Comparison of ENCODE assay signal across 8 mouse cellular contexts in genomic region chr7:80294062-80294763, GRCm38 (mm10). TPM values are rescaled to one million over a fixed set of nuclear protein-coding genes. Genes with fewer than 3 reads are reported as not detected.
DNase-seq lines count a peak whose midpoint lies in the region; ATAC-seq and TF ChIP-seq lines count a peak whose summit lies in the region.

TSS of gene Prc1 (plus strand) at chr7:80294450.

- H3K9me3 ChIP-seq in hindbrain, postnatal 0 days (ENCODE audit: low read length): no peaks in the 10 kb centered on the region

- H3K4me1 ChIP-seq in hindbrain, postnatal 0 days (ENCODE audit: insufficient read depth, low read length): no peaks in the 10 kb centered on the region

- intact Hi-C loops in gastrocnemius, adult 2 months (cut with DNase I): no loop called here
- intact Hi-C loops in left cerebral cortex, adult 2 months (cut with DNase I): no loop called here

- H3K27me3 ChIP-seq in hindbrain, postnatal 0 days (ENCODE audit: insufficient read depth, low read length): no peaks in the 10 kb centered on the region

- peak within 1 kb of the TSS; percentile 58 for H3K9ac ChIP-seq in hindbrain, postnatal 0 days (replicated peaks; ENCODE audit: low read length)

- peak within 1 kb of the TSS; percentile 86 for H3K4me3 ChIP-seq in gastrocnemius, adult 2 months
- peak within 1 kb of the TSS; percentile 73 for H3K4me3 ChIP-seq in hindbrain, postnatal 0 days (ENCODE audit: low read length)
- peak within 1 kb of the TSS; percentile 65 for H3K4me3 ChIP-seq in left cerebral cortex, adult 2 months

- peak within 1 kb of the TSS; percentile 85 for H3K27ac ChIP-seq in gastrocnemius, adult 2 months
- peak within 1 kb of the TSS; percentile 66; the same call in 1 of the 2 replicates for H3K27ac ChIP-seq in hindbrain, postnatal 0 days
- peak within 1 kb of the TSS; percentile 34; the same call in 1 of the 2 replicates for H3K27ac ChIP-seq in left cerebral cortex, adult 2 months

- peaks cover 7% of the 10 kb centered on the region; the same call in 1 of the 2 replicates for H3K36me3 ChIP-seq in hindbrain, postnatal 0 days (ENCODE audit: insufficient read depth, low read length)

- peak; percentile 99 for DNase-seq in ZHBTc4 (ENCODE audit: low read depth, low spot score)
- peak; percentile 98 for DNase-seq in gastrocnemius, adult 2 months
- DNase-seq in hindbrain, postnatal 0 days (ENCODE audit: low spot score): peak; percentile 98
- peak; percentile 98 to 99 for DNase-seq in left cerebral cortex, adult 2 months (ENCODE audit: extremely low spot score in 1 of 2, low spot score in 2 of 2)
- peak; percentile 98 for DNase-seq in right cerebral cortex, adult 2 months (ENCODE audit: low spot score in 2 of 2)
- DNase-seq in urinary bladder, postnatal 14 days (ENCODE audit: low spot score): peak; percentile 98

- WGBS in hindbrain, postnatal 0 days: under 1% methylated on average over 52 of the region's 52 CpGs

- peak; percentile 98 for ATAC-seq in common myeloid progenitor, adult 5-6 weeks (replicated peaks; ENCODE audit: low read depth, poor library complexity, severe bottlenecking)
- peak; percentile 99 for ATAC-seq in hindbrain, postnatal 0 days
- ATAC-seq in megakaryocyte, adult 5-6 weeks (ENCODE audit: poor library complexity, severe bottlenecking): peak; percentile 100

- peak within 1 kb of the TSS; percentile 97 for H3K4me2 ChIP-seq in hindbrain, postnatal 0 days (ENCODE audit: low read depth, low read length)

- no peak for TF ChIP-seq CTCF in gastrocnemius, adult 2 months (IDR thresholded peaks at IDR 0.05)
- no peak for TF ChIP-seq CTCF in hindbrain, postnatal 0 days (IDR thresholded peaks at IDR 0.05; ENCODE audit: low read depth)
- TF ChIP-seq CTCF in left cerebral cortex, adult 2 months (IDR thresholded peaks at IDR 0.05): no peak; the same call in 1 of the 2 replicates

RNA-seq across cellular contexts. Expression of gene Prc1, which starts in this region (rescaled TPM):
- 145 and 156 TPM in 2 replicates for total RNA-seq in common myeloid progenitor, adult 5-6 weeks (2017)
- under 1 TPM; 0.38 to 0.45 TPM for total RNA-seq in gastrocnemius, adult 2 months (2021)
- total RNA-seq in hindbrain, postnatal 0 days (2014; rRNA removed): 24.6 and 30.7 TPM in 2 replicates
- 32.9 and 38.8 TPM in 2 replicates for polyA plus RNA-seq in hindbrain, postnatal 0 days (2015; fragmentation: Nextera tagmentation; extraction: Ambion mirVana)
- total RNA-seq in left cerebral cortex, adult 2 months (2021): under 1 TPM; 0.77 to 0.97 TPM
- 151 and 153 TPM in 2 replicates for total RNA-seq in megakaryocyte, adult 5-6 weeks (2015)
- 210 and 224 TPM in 2 replicates for total RNA-seq in megakaryocyte, adult 5-6 weeks (2017)

Comparison
In these comparisons a context has a peak if more than half of its experiments do, and no peak if none do; other contexts are left out.
1. Peak in every context shown above with its lines: DNase-seq, ATAC-seq, H3K4me3 ChIP-seq and H3K27ac ChIP-seq.
2. RNA of gene Prc1 (total RNA-seq): 151 to 224 TPM in megakaryocyte, adult 5-6 weeks, 145 to 156 TPM in common myeloid progenitor, adult 5-6 weeks and 24.6 to 30.7 TPM in hindbrain, postnatal 0 days; 0.77 to 0.97 TPM in left cerebral cortex, adult 2 months and 0.38 to 0.45 TPM in gastrocnemius, adult 2 months; every median in the first group is over 10 times any median in the second.
3. Peak in DNase-seq, H3K4me3 ChIP-seq and H3K27ac ChIP-seq in gastrocnemius, adult 2 months; RNA of the gene not detected or under 1 TPM.
4. Peak in DNase-seq, H3K4me3 ChIP-seq and H3K27ac ChIP-seq in left cerebral cortex, adult 2 months; RNA of the gene not detected or under 1 TPM.
5. H3K27ac ChIP-seq: peak in every context shown above with its lines; median percentile 85 in gastrocnemius, adult 2 months; 66 in hindbrain, postnatal 0 days; 34 in left cerebral cortex, adult 2 months.